Mouse (Mus musculus): ENCODE results near the gene Vwa8. TPM values are rescaled to one million over a fixed set of nuclear protein-coding genes. Genes with fewer than 3 reads are reported as not detected.
"Not testable (repeated sequence)": the region's sequence is repeated elsewhere in the genome, so short reads cannot be mapped to it uniquely, and the experiment has no call there.

Gene Vwa8
- polyA plus RNA-seq, 1 experiment, result 11.2 TPM

DNA sequence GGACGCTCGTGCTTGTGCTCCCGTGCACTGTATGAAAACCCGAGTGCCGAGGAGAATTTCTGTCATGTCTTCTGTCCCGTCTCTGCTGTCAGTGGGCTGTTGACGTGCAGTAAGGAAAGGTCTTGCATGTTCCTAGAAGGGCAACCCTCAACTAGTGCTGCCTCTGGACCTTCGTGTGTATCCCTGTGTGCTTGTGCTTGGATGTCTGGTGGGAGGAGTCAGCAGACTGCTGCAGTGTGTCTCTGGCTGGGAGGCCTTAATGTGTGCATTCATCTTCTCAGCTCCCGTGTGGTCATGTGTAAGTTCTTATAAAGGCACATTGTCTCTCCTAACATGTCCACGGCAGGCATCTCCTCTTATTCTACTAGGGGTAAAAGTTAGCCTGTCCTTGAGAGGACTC lies 32.7 kb downstream of the Vwa8 start:
- H3K36me3 ChIP-seq (ENCODE audit: control insufficient read depth, insufficient read depth, low read length), result no peaks in the 10 kb centered on the region
- 88% methylated on average over 10 of the region's 10 CpGs for WGBS

DNA sequence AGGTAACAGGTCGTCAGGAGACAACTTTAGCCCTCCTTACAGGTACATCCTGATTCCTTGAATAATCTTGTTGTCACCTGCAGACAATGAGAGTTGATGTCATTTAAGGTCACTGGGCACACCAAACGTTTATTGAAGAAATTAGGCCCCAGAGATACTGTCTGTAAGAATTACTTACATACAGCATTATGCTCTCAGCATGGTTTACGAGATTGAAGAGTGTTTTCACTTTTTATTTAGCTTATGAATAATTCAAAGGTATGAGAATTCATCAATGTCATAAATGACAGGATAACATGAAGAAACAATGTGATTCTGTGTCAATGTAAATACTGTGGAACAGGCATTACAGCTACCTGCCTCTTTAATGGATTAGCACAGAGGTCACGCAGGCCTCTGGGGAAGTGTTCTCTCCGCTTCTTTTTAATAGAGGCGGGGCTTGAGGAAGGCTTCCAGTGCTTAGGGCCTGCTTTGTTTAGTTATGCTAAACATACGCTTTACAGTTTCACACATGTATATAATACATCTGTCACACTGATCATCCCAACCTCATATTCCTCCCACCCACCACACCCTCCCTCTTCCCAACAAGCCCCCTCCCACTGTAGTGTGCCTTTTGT lies 37.2 kb downstream of the Vwa8 start:
- no peaks in the 10 kb centered on the region for H3K27me3 ChIP-seq (ENCODE audit: control insufficient read depth, insufficient read depth, low read length)
- no peaks in the 10 kb centered on the region for H3K4me1 ChIP-seq (ENCODE audit: control insufficient read depth, insufficient read depth, insufficient read length, low read length)
- H3K27ac ChIP-seq (ENCODE audit: insufficient read depth, low read depth, low read length), result no peak overlapping the region
- 81% methylated on average over 7 of the region's 7 CpGs for WGBS
- no peaks in the 10 kb centered on the region for H3K36me3 ChIP-seq (ENCODE audit: control insufficient read depth, insufficient read depth, low read length)
- no peak overlapping the region for H3K4me3 ChIP-seq (ENCODE audit: low read depth, low read length)
- no peak for TF ChIP-seq POLR2A (IDR thresholded peaks at IDR 0.05; ENCODE audit: low read depth, low read length)
- no peak for TF ChIP-seq CTCF (IDR thresholded peaks at IDR 0.05; ENCODE audit: extremely low read depth, insufficient read length, insufficient replicate concordance, low read depth, low read length)

More for the DNA sequence above, 32.7 kb downstream of the Vwa8 start:
- no peak for TF ChIP-seq POLR2A (IDR thresholded peaks at IDR 0.05; ENCODE audit: low read depth, low read length)
- no peak for TF ChIP-seq CTCF (IDR thresholded peaks at IDR 0.05; ENCODE audit: extremely low read depth, insufficient read length, insufficient replicate concordance, low read depth, low read length)
- Histone ChIP-seq H3K4me3 (ENCODE audit: low read depth, low read length) (no peak overlapping the region), H3K27me3 (ENCODE audit: control insufficient read depth, insufficient read depth, low read length) (no peaks in the 10 kb centered on the region), H3K27ac (ENCODE audit: insufficient read depth, low read depth, low read length) (no peak overlapping the region), H3K4me1 (ENCODE audit: control insufficient read depth, insufficient read depth, insufficient read length, low read length) (no peaks in the 10 kb centered on the region)

DNA sequence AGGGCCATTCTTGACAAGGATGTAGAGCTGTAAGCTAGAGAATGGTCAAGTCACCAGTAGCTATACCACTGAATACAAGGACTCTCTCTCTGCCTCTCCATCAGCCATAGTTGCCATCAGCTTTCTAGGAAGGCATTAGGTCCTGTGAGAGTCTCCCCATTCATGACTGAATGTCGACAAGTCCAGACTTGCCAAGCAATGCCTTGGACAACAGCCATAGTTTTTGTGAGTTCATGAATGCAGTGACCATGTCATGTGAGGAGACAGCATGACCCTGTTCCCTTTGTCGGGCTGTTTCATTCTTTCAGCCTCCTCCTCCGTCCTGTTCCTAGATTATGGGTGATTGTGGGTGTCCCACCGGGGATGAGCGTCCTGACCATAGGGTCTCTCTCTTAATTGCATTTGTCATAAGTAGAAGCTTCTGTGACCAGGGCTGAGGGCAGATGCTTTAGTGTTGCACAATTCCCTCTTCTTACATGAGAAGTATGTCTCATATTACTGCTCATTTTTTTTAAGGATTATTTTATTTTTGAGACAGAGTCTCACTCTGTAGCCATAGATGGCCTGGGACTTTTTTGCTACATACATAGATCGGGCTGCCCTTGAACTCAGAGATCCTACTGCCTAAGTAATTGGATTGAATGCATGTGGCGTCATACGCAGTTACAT lies 37.8 kb downstream of the Vwa8 start:
- 91% methylated on average over 8 of the region's 8 CpGs for WGBS

DNA sequence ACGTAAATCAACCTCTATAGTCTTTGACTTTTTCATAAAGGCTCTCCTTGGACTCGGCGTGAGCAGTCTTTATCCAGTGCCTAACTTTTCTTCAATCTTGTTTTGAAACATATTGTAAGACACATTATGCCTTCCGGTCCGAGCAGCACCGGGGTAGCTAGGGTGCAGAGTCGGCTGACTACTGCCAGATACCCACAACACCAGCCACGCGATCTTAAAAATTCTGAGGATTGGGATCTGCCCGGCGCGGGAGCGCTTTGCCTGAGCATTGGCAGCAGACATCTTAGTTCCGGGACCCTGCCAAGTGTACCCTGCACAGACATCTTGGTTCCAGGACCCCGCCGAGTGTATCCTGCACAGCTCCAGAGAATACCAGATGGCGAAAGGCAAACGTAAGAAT lies 38.6 kb downstream of the Vwa8 start:
- not testable (repeated sequence) for H3K4me3 ChIP-seq (ENCODE audit: low read depth, low read length); H3K4me1 ChIP-seq (ENCODE audit: control insufficient read depth, insufficient read depth, insufficient read length, low read length); H3K27me3 ChIP-seq (ENCODE audit: control insufficient read depth, insufficient read depth, low read length); H3K36me3 ChIP-seq (ENCODE audit: control insufficient read depth, insufficient read depth, low read length); H3K27ac ChIP-seq (ENCODE audit: insufficient read depth, low read depth, low read length)
- 97% methylated on average over 18 of the region's 18 CpGs for WGBS

More for the DNA sequence above, 37.8 kb downstream of the Vwa8 start:
- Histone ChIP-seq H3K36me3 (ENCODE audit: control insufficient read depth, insufficient read depth, low read length) (no peaks in the 10 kb centered on the region), H3K4me3 (ENCODE audit: low read depth, low read length) (no peak overlapping the region), H3K27ac (ENCODE audit: insufficient read depth, low read depth, low read length) (no peak overlapping the region), H3K4me1 (ENCODE audit: control insufficient read depth, insufficient read depth, insufficient read length, low read length) (no peaks in the 10 kb centered on the region), H3K27me3 (ENCODE audit: control insufficient read depth, insufficient read depth, low read length) (no peaks in the 10 kb centered on the region)
- TF ChIP-seq POLR2A (IDR thresholded peaks at IDR 0.05; ENCODE audit: low read depth, low read length), result no peak
- no peak for TF ChIP-seq CTCF (IDR thresholded peaks at IDR 0.05; ENCODE audit: extremely low read depth, insufficient read length, insufficient replicate concordance, low read depth, low read length)

DNA sequence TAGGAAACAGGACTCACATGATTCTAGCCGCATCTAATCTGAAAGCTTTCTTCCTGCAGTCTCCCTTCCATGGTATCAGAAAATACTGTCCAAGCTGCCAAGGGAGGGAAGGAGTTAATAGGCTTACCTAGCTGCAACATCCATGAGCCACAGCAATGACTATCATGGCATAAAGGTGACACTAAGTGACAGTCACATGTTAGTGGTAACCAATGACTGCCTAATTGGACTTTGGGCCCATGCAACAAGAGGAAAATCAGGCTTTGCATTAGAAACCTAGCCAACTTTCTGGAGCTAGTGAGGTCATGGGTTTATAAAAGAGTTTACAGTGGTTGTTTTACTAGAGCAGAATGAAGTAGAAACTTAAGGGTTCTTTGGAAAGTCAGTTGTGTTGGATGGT lies 46.6 kb downstream of the Vwa8 start:
- Histone ChIP-seq H3K4me1 (ENCODE audit: control insufficient read depth, insufficient read depth, insufficient read length, low read length) (no peaks in the 10 kb centered on the region), H3K36me3 (ENCODE audit: control insufficient read depth, insufficient read depth, low read length) (no peaks in the 10 kb centered on the region), H3K27me3 (ENCODE audit: control insufficient read depth, insufficient read depth, low read length) (no peaks in the 10 kb centered on the region), H3K4me3 (ENCODE audit: low read depth, low read length) (no peak overlapping the region), H3K27ac (ENCODE audit: insufficient read depth, low read depth, low read length) (no peak overlapping the region)
- 93% methylated on average over 1 of the region's 1 CpGs for WGBS
- no peak for TF ChIP-seq POLR2A (IDR thresholded peaks at IDR 0.05; ENCODE audit: low read depth, low read length)
- no peak for TF ChIP-seq CTCF (IDR thresholded peaks at IDR 0.05; ENCODE audit: extremely low read depth, insufficient read length, insufficient replicate concordance, low read depth, low read length)

DNA sequence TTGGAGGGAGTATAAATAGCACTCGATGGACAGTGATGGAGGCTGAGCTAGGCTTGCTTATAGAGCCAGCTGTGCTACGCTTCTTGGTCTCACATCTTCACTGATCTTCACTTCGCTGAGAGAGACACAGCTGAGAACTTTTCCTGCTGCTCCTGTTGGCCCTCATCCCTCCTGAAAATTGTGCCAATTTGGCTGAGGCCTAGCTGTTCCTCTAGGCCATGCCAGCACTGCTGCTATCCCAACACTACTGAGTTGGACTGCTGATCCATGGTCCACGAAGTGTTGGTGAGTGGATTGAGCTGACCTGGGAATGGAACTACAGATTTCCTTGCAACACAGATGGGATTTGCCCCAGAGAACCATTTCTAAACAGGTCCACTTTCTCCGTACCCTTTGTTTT lies 47.4 kb downstream of the Vwa8 start:
- Histone ChIP-seq H3K27me3 (ENCODE audit: control insufficient read depth, insufficient read depth, low read length) (no peaks in the 10 kb centered on the region), H3K4me1 (ENCODE audit: control insufficient read depth, insufficient read depth, insufficient read length, low read length) (peaks cover 3% of the 10 kb centered on the region; the same call in 1 of the 2 replicates), H3K27ac (ENCODE audit: insufficient read depth, low read depth, low read length) (no peak overlapping the region), H3K4me3 (ENCODE audit: low read depth, low read length) (no peak overlapping the region), H3K36me3 (ENCODE audit: control insufficient read depth, insufficient read depth, low read length) (no peaks in the 10 kb centered on the region)
- 86% methylated on average over 5 of the region's 5 CpGs for WGBS
- TF ChIP-seq POLR2A (IDR thresholded peaks at IDR 0.05; ENCODE audit: low read depth, low read length) (no peak), CTCF (IDR thresholded peaks at IDR 0.05; ENCODE audit: extremely low read depth, insufficient read length, insufficient replicate concordance, low read depth, low read length) (no peak)

DNA sequence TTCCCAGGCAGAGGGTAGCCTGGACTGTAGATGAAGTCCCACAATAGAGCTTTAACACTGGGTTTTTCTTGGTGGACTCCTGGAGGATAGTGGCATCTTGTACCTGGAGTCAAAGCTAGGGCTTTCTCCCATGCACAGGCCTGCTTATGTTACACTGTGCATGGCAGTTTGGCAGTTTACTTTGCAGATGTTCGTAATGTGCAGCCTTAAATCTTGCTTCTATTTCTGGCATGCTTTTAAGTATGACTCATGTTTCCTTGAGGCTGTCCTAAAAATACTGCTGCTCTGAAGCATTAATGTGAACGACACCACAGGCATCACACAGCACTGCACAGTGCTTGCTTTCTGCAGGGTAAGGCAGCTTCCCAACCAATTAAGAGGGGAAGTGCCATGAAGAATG lies 51.9 kb downstream of the Vwa8 start:
- TF ChIP-seq POLR2A (IDR thresholded peaks at IDR 0.05; ENCODE audit: low read depth, low read length) (no peak), CTCF (IDR thresholded peaks at IDR 0.05; ENCODE audit: extremely low read depth, insufficient read length, insufficient replicate concordance, low read depth, low read length) (no peak)
- Histone ChIP-seq H3K4me3 (ENCODE audit: low read depth, low read length) (no peak overlapping the region), H3K27me3 (ENCODE audit: control insufficient read depth, insufficient read depth, low read length) (no peaks in the 10 kb centered on the region), H3K36me3 (ENCODE audit: control insufficient read depth, insufficient read depth, low read length) (no peaks in the 10 kb centered on the region), H3K4me1 (ENCODE audit: control insufficient read depth, insufficient read depth, insufficient read length, low read length) (peaks cover 3% of the 10 kb centered on the region; the same call in 1 of the 2 replicates), H3K27ac (ENCODE audit: insufficient read depth, low read depth, low read length) (no peak overlapping the region)
- 44% methylated on average over 2 of the region's 2 CpGs for WGBS

Data from small intestine, adult 2 months (tissue).